Mouse (Mus musculus) Muller cell, postnatal 12 days (primary cell): Measurements from ENCODE around the gene Vamp2.
A peak's percentile ranks its signal among the peaks of the same experiment; 100 is the strongest.

Experiments used
- DNase-seq: peaks from one replicate; pipeline ENCODE4 v3.0.0-alpha.2; 2015; ENCODE audit errors: inconsistent ontology term

The Vamp2 gene

DNA sequence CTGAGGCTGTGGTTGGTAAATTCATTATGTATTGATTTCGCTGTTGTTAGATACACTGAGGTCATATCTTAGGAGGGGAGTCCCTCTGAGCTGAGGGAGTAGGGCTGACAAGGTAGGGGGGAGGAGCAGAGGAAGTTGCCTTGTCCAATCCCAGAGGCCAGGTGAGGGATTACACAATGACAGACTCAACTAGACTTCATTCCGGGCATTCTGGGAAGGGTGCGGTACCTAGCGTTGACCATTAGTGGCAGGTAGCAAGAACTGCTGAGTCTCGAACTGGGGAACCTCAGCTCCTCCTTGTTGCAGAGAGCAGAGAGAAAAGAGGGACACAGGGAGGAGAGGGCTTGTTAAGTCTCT is 45.3 kb downstream of the Vamp2 start:
- no peak for DNase-seq

DNA sequence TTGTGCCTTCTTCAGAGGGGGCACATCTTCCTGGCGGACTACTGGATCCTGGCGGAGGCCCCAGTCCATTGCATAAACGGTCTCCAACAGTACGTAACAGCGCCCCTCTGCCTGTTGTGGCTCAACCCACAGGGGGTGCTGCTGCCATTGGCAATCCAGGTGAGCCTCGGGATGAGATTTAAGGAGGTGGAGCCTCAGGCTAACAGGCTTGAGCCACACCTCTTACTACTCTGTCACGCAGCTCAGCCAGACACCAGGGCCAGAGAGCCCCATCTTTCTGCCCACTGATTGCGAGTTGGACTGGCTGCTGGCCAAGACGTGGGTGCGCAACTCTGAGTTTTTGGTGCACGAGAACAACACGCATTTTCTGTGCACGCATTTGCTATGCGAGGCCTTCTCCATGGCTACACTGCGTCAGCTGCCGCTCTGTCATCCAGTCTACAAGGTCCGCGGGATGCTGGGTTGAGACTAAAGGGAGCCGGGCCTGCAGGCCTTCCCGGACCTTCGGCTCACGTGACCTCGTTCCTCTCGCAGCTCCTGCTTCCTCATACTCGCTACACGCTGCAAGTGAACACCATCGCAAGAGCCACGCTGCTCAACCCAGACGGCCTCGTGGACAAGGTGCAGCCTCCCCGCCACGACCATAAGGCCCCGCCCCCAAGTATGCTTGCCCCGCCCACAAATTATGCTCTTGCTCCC is 45.8 kb downstream of the Vamp2 start:
- DNase-seq = peak; percentile 44

DNA sequence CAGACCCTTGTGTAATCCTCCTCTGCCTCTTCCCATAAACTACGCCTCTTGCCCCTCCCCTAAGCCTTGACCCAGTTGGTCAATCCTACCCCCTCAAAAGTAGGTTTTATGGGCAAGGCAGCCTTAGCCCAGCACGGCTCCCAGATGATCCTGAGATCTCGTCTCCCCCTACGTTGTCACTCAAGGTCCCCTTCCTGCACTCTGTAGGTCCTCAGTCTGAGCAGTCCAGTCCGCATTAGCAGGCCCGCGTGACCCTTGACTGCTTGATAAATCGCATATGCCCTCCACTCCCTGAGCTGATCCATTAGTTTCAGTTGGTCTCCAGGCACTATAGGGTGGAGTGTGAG is 46.3 kb downstream of the Vamp2 start:
- no peak for DNase-seq

DNA sequence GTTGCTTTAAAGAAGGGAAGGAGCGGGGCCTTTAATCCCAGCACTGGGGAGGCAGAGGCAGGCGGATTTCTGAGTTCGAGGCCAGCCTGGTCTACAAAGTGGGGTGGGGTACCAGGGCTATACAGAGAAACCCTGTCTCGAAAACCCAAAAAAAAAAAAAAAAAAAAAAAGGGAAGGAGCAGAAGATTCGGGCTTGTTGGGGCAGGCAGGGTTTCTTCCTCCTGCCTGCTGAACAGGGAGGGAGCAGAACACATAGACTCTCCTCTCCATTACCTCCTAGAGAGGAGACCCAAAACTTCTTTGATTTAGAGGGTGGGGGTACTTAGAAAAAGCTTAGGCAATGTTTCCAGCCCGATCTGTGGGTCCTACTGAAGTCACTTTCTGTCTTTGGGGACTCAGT is 47.1 kb downstream of the Vamp2 start:
- no peak for DNase-seq
